Mouse (Mus musculus) naive thymus-derived CD4-positive, alpha-beta T cell, adult 2 months (primary cell): ENCODE results near the gene Hectd4.
"Not testable (repeated sequence)": the region's sequence is repeated elsewhere in the genome, so short reads cannot be mapped to it uniquely, and the experiment has no call there.

Source experiments
- DNase-seq: peaks from one replicate; pipeline ENCODE4 v3.0.0-alpha.2; 2011; ENCODE audit warnings: low read depth

Hectd4 gene

GRCm38 (mm10) chr5:121219980-121220731, at the start of gene Hectd4:
TSS of gene Hectd4 (plus strand) at chr5:121220219.
- DNase-seq, result peak; percentile 97

GRCm38 (mm10) chr5:121172835-121173234, 47.2 kb upstream of the Hectd4 start:
- peak; percentile 54 for DNase-seq

- no peak for DNase-seq
Observed at GRCm38 (mm10) chr5:121179077-121179857, 40.8 kb upstream of the Hectd4 start.

- DNase-seq, result no peak
Observed at GRCm38 (mm10) chr5:121183269-121183668, 36.8 kb upstream of the Hectd4 start.

GRCm38 (mm10) chr5:121184375-121184774, 35.6 kb upstream of the Hectd4 start:
- DNase-seq, result no peak

GRCm38 (mm10) chr5:121184945-121185551, 35.0 kb upstream of the Hectd4 start:
- DNase-seq, result no peak

GRCm38 (mm10) chr5:121187580-121188001, 32.4 kb upstream of the Hectd4 start:
- no peak for DNase-seq

GRCm38 (mm10) chr5:121188265-121188664, 31.8 kb upstream of the Hectd4 start:
- DNase-seq, result no peak

GRCm38 (mm10) chr5:121189182-121189581, 30.8 kb upstream of the Hectd4 start:
- DNase-seq, result no peak

GRCm38 (mm10) chr5:121190210-121190835, 29.7 kb upstream of the Hectd4 start:
- DNase-seq, result peak; percentile 41

- peak; percentile 89 for DNase-seq
Observed at GRCm38 (mm10) chr5:121190836-121191583, 29.0 kb upstream of the Hectd4 start, which contains the start of gene Ptpn11. TSS of gene Ptpn11 (minus strand) at chr5:121191397.

GRCm38 (mm10) chr5:121191584-121191906, 28.5 kb upstream of the Hectd4 start:
- no peak for DNase-seq

- DNase-seq, result no peak
Observed at GRCm38 (mm10) chr5:121194173-121194572, 25.8 kb upstream of the Hectd4 start.

- DNase-seq, result no peak
Observed at GRCm38 (mm10) chr5:121196764-121197163, 23.3 kb upstream of the Hectd4 start.

- no peak for DNase-seq
Observed at GRCm38 (mm10) chr5:121197337-121197736, 22.7 kb upstream of the Hectd4 start.

- no peak for DNase-seq
Observed at GRCm38 (mm10) chr5:121198376-121198775, 21.6 kb upstream of the Hectd4 start.

- peak; percentile 93 for DNase-seq
Observed at GRCm38 (mm10) chr5:121201739-121202138, 18.3 kb upstream of the Hectd4 start.

- DNase-seq, result peak; percentile 36
Observed at GRCm38 (mm10) chr5:121202467-121202866, 17.6 kb upstream of the Hectd4 start.

GRCm38 (mm10) chr5:121204132-121205089, 15.6 kb upstream of the Hectd4 start, which contains the start of gene Rpl6:
TSS of gene Rpl6 (plus strand) at chr5:121204481.
- DNase-seq, result peak; percentile 87

- not testable (repeated sequence) for DNase-seq
Observed at GRCm38 (mm10) chr5:121205537-121206130, 14.4 kb upstream of the Hectd4 start.
